Mouse (Mus musculus) B cell, adult 2 months (primary cell): ENCODE results near the gene Gm20883.
"Not testable (repeated sequence)": the region's sequence is repeated elsewhere in the genome, so short reads cannot be mapped to it uniquely, and the experiment has no call there.

Experiments
- DNase-seq, 2 experiments: peaks; one replicate each; pipeline ENCODE4 v3.0.0; 2022

The Gm20883 gene

GRCm38 (mm10) chrY:50607951-50608350 lies at the start of gene Gm20883:
Gene Gm20883 (plus strand): TSS chrY:50608251.
- DNase-seq: not testable (repeated sequence)
